Mouse (Mus musculus) lung, embryonic 14.5 days (tissue): ENCODE results near the gene Nlrp1a. TPM values are rescaled to one million over a fixed set of nuclear protein-coding genes. Genes with fewer than 3 reads are reported as not detected.

ENCODE experiments used
- ATAC-seq: fragments of 200-750 bp; cut with Nextera tagmentation; 2 replicates; pipeline ENCODE4 v1.8.0; 2017; ENCODE audit warnings: mild to moderate bottlenecking, moderate TSS enrichment, moderate library complexity; ENCODE audit not compliant: insufficient read depth
- DNase-seq: peaks from one replicate; pipeline ENCODE4 v3.0.0-alpha.2; 2015
- H3K27ac ChIP-seq: fragments of 300-500 bp; sonication (generic); 2 replicates; pipeline ENCODE4 v1.5.1; 2014; ENCODE audit warnings: low read depth, mild to moderate bottlenecking, moderate library complexity
- H3K27me3 ChIP-seq: fragments of 300-500 bp; sonication (generic); 2 replicates; pipeline ENCODE4 v1.6.1; 2014; ENCODE audit warnings: low read length, control low read depth; ENCODE audit not compliant: insufficient read depth
- H3K36me3 ChIP-seq: fragments of 300-500 bp; sonication (generic); 2 replicates; pipeline ENCODE4 v1.6.1; 2014; ENCODE audit warnings: control low read depth; ENCODE audit not compliant: insufficient read depth
- H3K4me1 ChIP-seq: fragments of 300-500 bp; sonication (generic); 2 replicates; pipeline ENCODE4 v1.6.1; 2014; ENCODE audit warnings: antibody characterized with exemption, control low read depth; ENCODE audit not compliant: insufficient read depth
- H3K4me2 ChIP-seq: fragments of 300-500 bp; sonication (generic); 2 replicates; pipeline ENCODE4 v1.6.1; 2014; ENCODE audit warnings: mild to moderate bottlenecking
- H3K4me3 ChIP-seq: fragments of 300-500 bp; sonication (generic); 2 replicates; pipeline ENCODE4 v1.5.1; 2014; ENCODE audit warnings: low read depth, low read length
- H3K9ac ChIP-seq: fragments of 300-500 bp; sonication (generic); 2 replicates; pipeline ENCODE4 v1.6.1; 2014
- H3K9me3 ChIP-seq: fragments of 300-500 bp; sonication (generic); 2 replicates; pipeline ENCODE4 v1.6.1; 2016; ENCODE audit warnings: low read depth, low read length, control low read depth
- CTCF ChIP-seq: IDR thresholded peaks from 2 replicates; pipeline ENCODE4 v1.5.1; 2016; ENCODE audit warnings: antibody characterized with exemption, low read depth
- WGBS: fragments of 180-500 bp; shearing (Covaris S2); extraction: QIAGEN DNeasy Blood & Tissue Kit; methylation state at CpG from one replicate; pipeline ENCODE4 v1.1.7; 2014; 5-methylcytosine and 5-hydroxymethylcytosine counted together
- polyA plus RNA-seq: library from polyadenylated mRNA; unstranded; fragments of >200 nt; fragmentation: Nextera tagmentation; extraction: Ambion mirVana; gene quantifications from 2 replicates; pipeline ENCODE4 v1.2.1, GENCODE M21; 2014

Nlrp1a gene
- polyA plus RNA-seq, result 0.18 and 0.24 TPM in 2 replicates

- Histone ChIP-seq H3K4me2 (no peak within 1 kb of the TSS), H3K9me3 (no peaks in the 10 kb centered on the region), H3K36me3 (no peaks in the 10 kb centered on the region), H3K27me3 (no peaks in the 10 kb centered on the region), H3K27ac (no peak within 1 kb of the TSS), H3K4me3 (no peak within 1 kb of the TSS), H3K4me1 (no peaks in the 10 kb centered on the region), H3K9ac (no peak within 1 kb of the TSS)
- DNase-seq, result peak; percentile 4
- no peak for ATAC-seq
- 70% methylated on average over 3 of the region's 3 CpGs for WGBS
- TF ChIP-seq CTCF, result no peak
These were observed at the start of gene Nlrp1a for GRCm38 (mm10) chr11:71144661-71145060. TSS of gene Nlrp1a (minus strand) at chr11:71144704.

GRCm38 (mm10) chr11:71169633-71170032, 25.1 kb upstream of the Nlrp1a start:
- 63% methylated on average over 1 of the region's 1 CpGs for WGBS
- no peaks in the 10 kb centered on the region for H3K36me3 ChIP-seq
- no peak for ATAC-seq
- H3K27me3 ChIP-seq, result no peaks in the 10 kb centered on the region
- DNase-seq, result no peak
- no peak for TF ChIP-seq CTCF
- no peak overlapping the region for H3K27ac ChIP-seq
- H3K4me1 ChIP-seq, result no peaks in the 10 kb centered on the region
- no peaks in the 10 kb centered on the region for H3K9me3 ChIP-seq
- no peak overlapping the region for H3K9ac ChIP-seq
- no peak overlapping the region for H3K4me3 ChIP-seq
- no peak overlapping the region for H3K4me2 ChIP-seq

- Histone ChIP-seq H3K4me3 (no peak overlapping the region), H3K9ac (no peak overlapping the region), H3K36me3 (no peaks in the 10 kb centered on the region), H3K9me3 (no peaks in the 10 kb centered on the region), H3K4me2 (no peak overlapping the region), H3K4me1 (no peaks in the 10 kb centered on the region), H3K27me3 (no peaks in the 10 kb centered on the region), H3K27ac (no peak overlapping the region)
- 49% methylated on average over 1 of the region's 1 CpGs for WGBS
- DNase-seq, result no peak
- no peak for ATAC-seq
- TF ChIP-seq CTCF, result no peak
These were observed 19.6 kb upstream of the Nlrp1a start for GRCm38 (mm10) chr11:71164139-71164538.

GRCm38 (mm10) chr11:71159439-71160136, 15.1 kb upstream of the Nlrp1a start:
- TF ChIP-seq CTCF, result no peak
- WGBS, result 76% methylated on average over 3 of the region's 3 CpGs

GRCm38 (mm10) chr11:71155272-71155671, 10.8 kb upstream of the Nlrp1a start:
- 67% methylated on average over 1 of the region's 1 CpGs for WGBS
- H3K4me1 ChIP-seq, result no peaks in the 10 kb centered on the region
- H3K27me3 ChIP-seq, result no peaks in the 10 kb centered on the region
- no peaks in the 10 kb centered on the region for H3K9me3 ChIP-seq
- H3K4me2 ChIP-seq, result no peak overlapping the region
- H3K36me3 ChIP-seq, result no peaks in the 10 kb centered on the region
- ATAC-seq, result no peak
- H3K9ac ChIP-seq, result no peak overlapping the region
- no peak for TF ChIP-seq CTCF
- DNase-seq, result no peak
- H3K4me3 ChIP-seq, result no peak overlapping the region
- no peak overlapping the region for H3K27ac ChIP-seq

More at GRCm38 (mm10) chr11:71159439-71160136, 15.1 kb upstream of the Nlrp1a start:
- Histone ChIP-seq H3K27ac (no peak overlapping the region), H3K9ac (no peak overlapping the region), H3K4me3 (no peak overlapping the region), H3K4me2 (no peak overlapping the region), H3K9me3 (no peaks in the 10 kb centered on the region), H3K27me3 (no peaks in the 10 kb centered on the region), H3K4me1 (no peaks in the 10 kb centered on the region), H3K36me3 (no peaks in the 10 kb centered on the region)
- DNase-seq (no peak), ATAC-seq (no peak)

- TF ChIP-seq CTCF, result no peak
- Histone ChIP-seq H3K27me3 (no peaks in the 10 kb centered on the region), H3K4me3 (no peak overlapping the region), H3K4me1 (no peaks in the 10 kb centered on the region), H3K9ac (no peak overlapping the region), H3K27ac (no peak overlapping the region), H3K36me3 (no peaks in the 10 kb centered on the region), H3K9me3 (no peaks in the 10 kb centered on the region), H3K4me2 (no peak overlapping the region)
- ATAC-seq (no peak), DNase-seq (no peak)
- 79% methylated on average over 1 of the region's 1 CpGs for WGBS
These were observed 2.5 kb downstream of the Nlrp1a start for GRCm38 (mm10) chr11:71142031-71142430.

GRCm38 (mm10) chr11:71107128-71107527, 37.4 kb downstream of the Nlrp1a start:
- WGBS, result 67% methylated on average over 2 of the region's 2 CpGs
- Histone ChIP-seq H3K4me1 (no peaks in the 10 kb centered on the region), H3K9me3 (no peaks in the 10 kb centered on the region), H3K36me3 (no peaks in the 10 kb centered on the region), H3K4me3 (no peak overlapping the region), H3K4me2 (no peak overlapping the region), H3K27me3 (no peaks in the 10 kb centered on the region), H3K9ac (no peak overlapping the region), H3K27ac (no peak overlapping the region)
- no peak for ATAC-seq
- DNase-seq, result no peak
- TF ChIP-seq CTCF, result no peak
